Mouse (Mus musculus): ENCODE measurements around the gene Oit3. TPM values are rescaled to one million over a fixed set of nuclear protein-coding genes. Genes with fewer than 3 reads are reported as not detected.

The Oit3 gene
- polyA plus RNA-seq, 1 experiment from 2014 or later, result 0.61 TPM

Other genes starting within 250 kb of the Oit3 start
- 43.1 and 51.0 TPM in 2 replicates for gene Sept10, start 219.9 kb downstream of the Oit3 start, polyA plus RNA-seq (2014; fragmentation: Nextera tagmentation; extraction: Ambion mirVana)
- gene Sowahc, start 219.8 kb downstream of the Oit3 start, polyA plus RNA-seq (2014; fragmentation: Nextera tagmentation; extraction: Ambion mirVana), result 12.4 and 12.6 TPM in 2 replicates
- 65.2 and 70.5 TPM in 2 replicates for gene P4ha1, start 118.5 kb downstream of the Oit3 start, polyA plus RNA-seq (2014; fragmentation: Nextera tagmentation; extraction: Ambion mirVana)
- 7.8 and 10.5 TPM in 2 replicates for gene Gm10273, start 46.1 kb downstream of the Oit3 start, polyA plus RNA-seq (2014; fragmentation: Nextera tagmentation; extraction: Ambion mirVana)
- 11.6 and 14.2 TPM in 2 replicates for gene Pla2g12b, start 38.1 kb downstream of the Oit3 start, polyA plus RNA-seq (2014; fragmentation: Nextera tagmentation; extraction: Ambion mirVana)
- not detected in 2 replicates for gene Gm10322, start 174.3 kb upstream of the Oit3 start, polyA plus RNA-seq (2014; fragmentation: Nextera tagmentation; extraction: Ambion mirVana)
- 60.2 and 60.9 TPM in 2 replicates for gene Mcu, start 174.9 kb upstream of the Oit3 start, polyA plus RNA-seq (2014; fragmentation: Nextera tagmentation; extraction: Ambion mirVana)

Data from intestine, embryonic 14.5 days (tissue).